Mouse (Mus musculus) adrenal gland, postnatal 36 days (tissue): ENCODE data around the gene Znhit2. TPM values are rescaled to one million over a fixed set of nuclear protein-coding genes. Genes with fewer than 3 reads are reported as not detected.

Experiments used
- DNase-seq, 2 experiments: peaks; one replicate each; pipeline ENCODE4 v3.0.0; 2021; ENCODE audit warnings: mixed read lengths in 1 of 2
- total RNA-seq, 2 experiments: library from RNA; stranded (reverse); gene quantifications; 2 replicates each; pipeline ENCODE4 v1.2.3; 2021

Gene Znhit2
- total RNA-seq, 2 experiments from 2014 or later, result 29.7 to 34.8 TPM

- peak; percentile 92 to 93 for DNase-seq
These were observed 14.5 kb upstream of the Znhit2 start, which contains the start of gene Syvn1 for GRCm38 (mm10) chr19:6046294-6047153. Syvn1 (plus strand) TSS chr19:6046576.

GRCm38 (mm10) chr19:6047154-6047898 lies 13.7 kb upstream of the Znhit2 start:
- peak; percentile 14 to 38 for DNase-seq

GRCm38 (mm10) chr19:6047899-6048166 lies 13.2 kb upstream of the Znhit2 start:
- DNase-seq, result no peak

- no peak for DNase-seq
These were observed 12.1 kb upstream of the Znhit2 start for GRCm38 (mm10) chr19:6048681-6049410.

GRCm38 (mm10) chr19:6052516-6052915 lies 8.5 kb upstream of the Znhit2 start:
- DNase-seq, result peak in 1 of 2 experiments; percentile 24

- DNase-seq, result no peak
These were observed 6.7 kb upstream of the Znhit2 start for GRCm38 (mm10) chr19:6054296-6054695.

- no peak for DNase-seq
These were observed 4.3 kb upstream of the Znhit2 start for GRCm38 (mm10) chr19:6056696-6057095.

GRCm38 (mm10) chr19:6057313-6058096 lies 3.5 kb upstream of the Znhit2 start, which contains the start of the genes Mrpl49 and Fau:
Mrpl49 (minus strand) TSS chr19:6057785.
Fau (plus strand) TSS chr19:6057844.
- DNase-seq, result peak; percentile 99

GRCm38 (mm10) chr19:6058513-6058912 lies 2.5 kb upstream of the Znhit2 start:
- no peak for DNase-seq

- no peak for DNase-seq
These were observed 2.0 kb upstream of the Znhit2 start for GRCm38 (mm10) chr19:6058966-6059365.

- peak; percentile 53 to 65 for DNase-seq
These were observed 780 bp downstream of the Znhit2 start for GRCm38 (mm10) chr19:6061641-6062302.

GRCm38 (mm10) chr19:6062418-6062817 lies 1.4 kb downstream of the Znhit2 start:
- no peak for DNase-seq

GRCm38 (mm10) chr19:6063081-6063480 lies 2.1 kb downstream of the Znhit2 start:
- no peak for DNase-seq

- DNase-seq, result no peak
These were observed 5.6 kb downstream of the Znhit2 start for GRCm38 (mm10) chr19:6066571-6066970.

- DNase-seq, result peak; percentile 87 to 89
These were observed 6.2 kb downstream of the Znhit2 start for GRCm38 (mm10) chr19:6067011-6067723.

GRCm38 (mm10) chr19:6067724-6068415 lies 6.9 kb downstream of the Znhit2 start, which contains the start of gene Tm7sf2:
Tm7sf2 (minus strand) TSS chr19:6068373.
- peak; percentile 97 to 98 for DNase-seq

- no peak for DNase-seq
These were observed 8.0 kb downstream of the Znhit2 start for GRCm38 (mm10) chr19:6068951-6069350.

- no peak for DNase-seq
These were observed 8.9 kb downstream of the Znhit2 start for GRCm38 (mm10) chr19:6069851-6070250.

- DNase-seq, result no peak
These were observed 9.7 kb downstream of the Znhit2 start for GRCm38 (mm10) chr19:6070571-6071250.
